In genomic region chr5:110611435-110612158, GRCm38 (mm10) we compare ENCODE assay signal across 10 mouse cellular contexts. TPM values are rescaled to one million over a fixed set of nuclear protein-coding genes. Genes with fewer than 3 reads are reported as not detected.
A peak's percentile ranks its signal among the peaks of the same experiment; 100 is the strongest.
DNase-seq lines count a peak whose midpoint lies in the region; ATAC-seq and TF ChIP-seq lines count a peak whose summit lies in the region.
"Had no signal": no experiment of that assay in that cellular context is flagged by ENCODE, and none has a peak within 500 bp of the region (broad histone marks: within the 10 kb centered on the region; RNA-seq: fewer than 3 reads in every experiment).

No protein-coding gene starts in this region.

- DNase-seq in cerebellum, postnatal 10 days = peak; percentile 43 to 66
- DNase-seq in hindbrain, postnatal 0 days (ENCODE audit: low spot score) = peak; percentile 59
- DNase-seq in telencephalon, adult 2 months (ENCODE audit: low read depth, low spot score) = peak; percentile 49
- no peak for DNase-seq in thymus, postnatal 25 days
- no peak for DNase-seq in gastrocnemius, adult 2 months
- DNase-seq: thymus, postnatal 4 days had no signal

- WGBS in neural tube, embryonic 13.5 days = 72% methylated on average over 5 of the region's 5 CpGs
- WGBS in neural tube, embryonic 15.5 days = 78% methylated on average over 5 of the region's 5 CpGs
- WGBS in hindbrain, postnatal 0 days = 58% methylated on average over 5 of the region's 5 CpGs

- no peaks in the 10 kb centered on the region for H3K27me3 ChIP-seq in neural tube, embryonic 13.5 days
- no peaks in the 10 kb centered on the region for H3K27me3 ChIP-seq in neural tube, embryonic 15.5 days (replicated peaks)
- H3K27me3 ChIP-seq in hindbrain, postnatal 0 days (ENCODE audit: insufficient read depth, low read length) = no peaks in the 10 kb centered on the region
- H3K27me3 ChIP-seq: intestine, embryonic 15.5 days; Patski had no signal

- H3K4me3 ChIP-seq in neural tube, embryonic 13.5 days = no peak overlapping the region
- no peak overlapping the region for H3K4me3 ChIP-seq in neural tube, embryonic 15.5 days (replicated peaks)
- H3K4me3 ChIP-seq in hindbrain, postnatal 0 days (ENCODE audit: low read length) = no peak overlapping the region
- H3K4me3 ChIP-seq in gastrocnemius, adult 2 months = no peak overlapping the region
- H3K4me3 ChIP-seq: intestine, embryonic 15.5 days had no signal

- intact Hi-C loops in gastrocnemius, adult 2 months (cut with DNase I) = no loop called here

- H3K9me3 ChIP-seq in neural tube, embryonic 13.5 days = no peaks in the 10 kb centered on the region
- H3K9me3 ChIP-seq in neural tube, embryonic 15.5 days (replicated peaks) = no peaks in the 10 kb centered on the region
- H3K9me3 ChIP-seq in hindbrain, postnatal 0 days (ENCODE audit: low read length) = no peaks in the 10 kb centered on the region
- H3K9me3 ChIP-seq: intestine, embryonic 15.5 days had no signal

- H3K9ac ChIP-seq in neural tube, embryonic 13.5 days = no peak overlapping the region
- H3K9ac ChIP-seq in neural tube, embryonic 15.5 days (replicated peaks) = no peak overlapping the region
- no peak overlapping the region for H3K9ac ChIP-seq in hindbrain, postnatal 0 days (replicated peaks; ENCODE audit: low read length)
- H3K9ac ChIP-seq: intestine, embryonic 15.5 days had no signal

- H3K4me2 ChIP-seq in neural tube, embryonic 13.5 days = no peak overlapping the region
- H3K4me2 ChIP-seq in neural tube, embryonic 15.5 days = no peak overlapping the region
- no peak overlapping the region for H3K4me2 ChIP-seq in hindbrain, postnatal 0 days (ENCODE audit: low read depth, low read length)
- H3K4me2 ChIP-seq: intestine, embryonic 15.5 days had no signal

- H3K27ac ChIP-seq in neural tube, embryonic 13.5 days (replicated peaks) = peak overlapping the region; percentile 46; the same call in 1 of the 2 replicates
- no peak overlapping the region; the same call in 1 of the 2 replicates for H3K27ac ChIP-seq in neural tube, embryonic 15.5 days (replicated peaks)
- no peak overlapping the region for H3K27ac ChIP-seq in hindbrain, postnatal 0 days
- no peak overlapping the region for H3K27ac ChIP-seq in gastrocnemius, adult 2 months
- H3K27ac ChIP-seq: intestine, embryonic 15.5 days had no signal

- H3K36me3 ChIP-seq in neural tube, embryonic 13.5 days = 0 out of 2 replicates have a peak, but pooled peaks cover 17% of the 10 kb centered on the region
- H3K36me3 ChIP-seq in neural tube, embryonic 15.5 days = peaks cover 12% of the 10 kb centered on the region; the same call in 1 of the 2 replicates
- H3K36me3 ChIP-seq in hindbrain, postnatal 0 days (ENCODE audit: insufficient read depth, low read length) = 0 out of 2 replicates have a peak, but pooled peaks cover 4% of the 10 kb centered on the region
- H3K36me3 ChIP-seq: intestine, embryonic 15.5 days had no signal

- no peak for TF ChIP-seq CTCF in hindbrain, postnatal 0 days (IDR thresholded peaks at IDR 0.05; ENCODE audit: low read depth)
- no peak for TF ChIP-seq CTCF in gastrocnemius, adult 2 months (IDR thresholded peaks at IDR 0.05)

- ATAC-seq in neural tube, embryonic 13.5 days (ENCODE audit: low read depth) = peak; percentile 73
- no peak for ATAC-seq in neural tube, embryonic 15.5 days (ENCODE audit: low FRiP score)
- ATAC-seq in hindbrain, postnatal 0 days = no peak
- ATAC-seq: intestine, embryonic 15.5 days; Patski had no signal

- H3K4me1 ChIP-seq in neural tube, embryonic 13.5 days (replicated peaks) = 0 out of 2 replicates have a peak, but pooled peaks cover 7% of the 10 kb centered on the region
- peaks cover 5% of the 10 kb centered on the region; the same call in 1 of the 2 replicates for H3K4me1 ChIP-seq in neural tube, embryonic 15.5 days
- H3K4me1 ChIP-seq in hindbrain, postnatal 0 days (ENCODE audit: insufficient read depth, low read length) = no peaks in the 10 kb centered on the region
- H3K4me1 ChIP-seq: intestine, embryonic 15.5 days had no signal

RNA-seq across cellular contexts. Expression of gene Noc4l, which starts 41.6 kb away (rescaled TPM):
- polyA plus RNA-seq in neural tube, embryonic 13.5 days (2015; fragmentation: Nextera tagmentation; extraction: Ambion mirVana) = 38.4 and 47.3 TPM in 2 replicates
- 40.1 and 49.0 TPM in 2 replicates for polyA plus RNA-seq in neural tube, embryonic 15.5 days (2015; fragmentation: Nextera tagmentation; extraction: Ambion mirVana)
- 31.8 and 42.8 TPM in 2 replicates for total RNA-seq in hindbrain, postnatal 0 days (2014; rRNA removed)
- 38.0 and 42.9 TPM in 2 replicates for polyA plus RNA-seq in hindbrain, postnatal 0 days (2015; fragmentation: Nextera tagmentation; extraction: Ambion mirVana)
- total RNA-seq in gastrocnemius, adult 2 months (2021) = 10 to 100 TPM; 15.1 to 15.6 TPM

RNA-seq across cellular contexts. Expression of gene Ddx51, which starts 41.7 kb away (rescaled TPM):
- polyA plus RNA-seq in neural tube, embryonic 13.5 days (2015; fragmentation: Nextera tagmentation; extraction: Ambion mirVana) = 16.7 and 22.0 TPM in 2 replicates
- polyA plus RNA-seq in neural tube, embryonic 15.5 days (2015; fragmentation: Nextera tagmentation; extraction: Ambion mirVana) = 17.5 and 18.3 TPM in 2 replicates
- 11.8 and 12.4 TPM in 2 replicates for total RNA-seq in hindbrain, postnatal 0 days (2014; rRNA removed)
- 9.4 and 11.2 TPM in 2 replicates for polyA plus RNA-seq in hindbrain, postnatal 0 days (2015; fragmentation: Nextera tagmentation; extraction: Ambion mirVana)
- 1 to 10 TPM; 7.3 to 9.4 TPM for total RNA-seq in gastrocnemius, adult 2 months (2021)

Comparison
In these comparisons a context has a peak if more than half of its experiments do, and no peak if none do; other contexts are left out.
1. DNase-seq: peak in cerebellum, postnatal 10 days (2 of 2), hindbrain, postnatal 0 days (single experiment) and telencephalon, adult 2 months (single experiment); none in thymus, postnatal 25 days (single experiment) and gastrocnemius, adult 2 months (single experiment).